Mouse (Mus musculus): ENCODE measurements at regions not wholly inside any gene's neighbourhood (a gene's known extent, or its start where the extent isn't known, plus 50 kb on each side); places are given as distances from the start of the nearest gene placed in this dataset.

GRCm38 (mm10) chr4:88935901-88936300 lies 55.9 kb upstream of the Ifne start:
- no peak for TF ChIP-seq CTCF (IDR thresholded peaks at IDR 0.05; ENCODE audit: control insufficient read depth, insufficient read depth, insufficient replicate concordance, low read depth, low read length)
- no peak for TF ChIP-seq POLR2A (IDR thresholded peaks at IDR 0.05; ENCODE audit: control insufficient read depth, low read depth, low read length)

Data from testis, adult 2 months (tissue).